Mouse (Mus musculus): ENCODE data around the gene Mgll. TPM values are rescaled to one million over a fixed set of nuclear protein-coding genes. Genes with fewer than 3 reads are reported as not detected.

The Mgll gene
- total and polyA plus RNA-seq, 2 experiments, result 81.3 to 158 TPM

DNA sequence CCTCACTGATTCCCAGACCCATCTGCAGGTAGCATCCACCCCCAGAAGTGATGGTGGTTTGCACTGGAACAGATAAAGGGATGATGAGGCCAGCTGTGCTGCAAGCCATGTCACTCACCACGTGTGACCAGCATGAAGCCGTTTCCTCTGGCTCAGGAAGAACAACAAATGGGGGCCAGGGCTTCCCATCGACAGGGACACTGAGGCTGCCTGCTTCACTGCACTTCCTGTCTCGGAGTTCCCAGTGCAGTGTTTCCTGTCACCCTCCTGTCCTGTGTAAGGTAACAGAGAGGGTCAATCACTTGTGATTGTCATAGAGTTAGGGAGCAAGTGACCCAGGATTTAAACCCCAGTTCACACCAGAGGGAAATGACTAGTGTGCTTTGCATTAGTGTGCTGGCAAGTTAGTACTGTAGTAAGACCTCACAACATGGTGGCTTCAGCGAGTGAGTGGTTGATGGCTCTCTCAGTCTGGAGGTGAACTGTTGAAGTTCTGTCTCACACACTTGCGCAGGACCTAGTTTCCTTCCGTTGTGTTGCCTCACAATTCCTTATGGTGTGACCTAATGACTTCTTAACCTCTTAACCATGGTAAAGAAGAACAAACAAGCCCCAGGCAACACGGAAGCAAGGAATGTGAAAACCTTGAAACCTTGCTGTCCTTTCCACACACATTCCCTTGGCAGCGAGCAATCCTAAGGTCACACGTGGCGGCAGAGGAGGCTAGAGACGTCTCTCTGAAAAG, 23.3 kb downstream of the Mgll start:
- no peak overlapping the region for H3K4me3 ChIP-seq (ENCODE audit: insufficient read depth, low read depth, low read length)
- no peak overlapping the region for H3K27ac ChIP-seq (replicated peaks; ENCODE audit: insufficient read depth, low read depth, low read length)
- WGBS, result 86% methylated on average over 12 of the region's 12 CpGs
- no peak for DNase-seq (ENCODE audit: extremely low read depth, low read depth, low spot score)
- no peaks in the 10 kb centered on the region for H3K27me3 ChIP-seq (ENCODE audit: control insufficient read depth, insufficient read depth, low read length)
- TF ChIP-seq CTCF (IDR thresholded peaks at IDR 0.05; ENCODE audit: low read depth, low read length), result no peak
- TF ChIP-seq POLR2A (IDR thresholded peaks at IDR 0.05; ENCODE audit: extremely low read depth, insufficient read depth, low read length), result no peak
- H3K4me1 ChIP-seq (ENCODE audit: control insufficient read depth, insufficient read depth, low read length), result peaks cover 23% of the 10 kb centered on the region
- H3K79me2 ChIP-seq (ENCODE audit: control insufficient read depth, insufficient read depth, low read length), result peaks cover 24% of the 10 kb centered on the region
- H3K9ac ChIP-seq (ENCODE audit: low read depth, low read length), result no peak overlapping the region
- H3K36me3 ChIP-seq (ENCODE audit: control insufficient read depth, insufficient read depth, low read length), result peaks cover 2% of the 10 kb centered on the region; the same call in 1 of the 2 replicates

DNA sequence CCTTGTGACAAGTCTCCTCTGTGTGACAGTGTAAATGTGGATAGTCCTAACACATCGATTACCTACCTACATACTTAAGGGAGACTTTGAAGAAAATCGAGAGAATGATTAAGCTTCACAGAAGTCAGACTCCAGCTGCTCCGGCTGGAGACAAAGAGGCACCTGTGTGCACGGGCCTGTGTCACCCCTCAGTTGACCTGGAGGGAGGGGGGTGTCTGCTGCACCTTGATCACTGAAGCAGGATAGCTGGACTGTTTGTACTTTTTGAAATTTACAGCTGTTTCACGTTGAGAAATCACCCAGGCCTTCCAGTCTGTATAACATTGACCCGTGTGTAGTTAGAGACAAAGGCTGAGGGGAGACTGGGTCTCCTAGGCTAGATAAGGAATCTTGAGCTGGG, 26.7 kb downstream of the Mgll start:
- H3K27me3 ChIP-seq (ENCODE audit: control insufficient read depth, insufficient read depth, low read length), result no peaks in the 10 kb centered on the region
- H3K9ac ChIP-seq (ENCODE audit: low read depth, low read length), result no peak overlapping the region
- TF ChIP-seq CTCF (IDR thresholded peaks at IDR 0.05; ENCODE audit: low read depth, low read length), result no peak
- TF ChIP-seq POLR2A (IDR thresholded peaks at IDR 0.05; ENCODE audit: extremely low read depth, insufficient read depth, low read length), result no peak
- H3K27ac ChIP-seq (replicated peaks; ENCODE audit: insufficient read depth, low read depth, low read length), result peak overlapping the region; percentile 33
- H3K4me1 ChIP-seq (ENCODE audit: control insufficient read depth, insufficient read depth, low read length), result peaks cover 6% of the 10 kb centered on the region
- DNase-seq (ENCODE audit: extremely low read depth, low read depth, low spot score), result peak; percentile 73
- peaks cover 39% of the 10 kb centered on the region for H3K79me2 ChIP-seq (ENCODE audit: control insufficient read depth, insufficient read depth, low read length)
- H3K36me3 ChIP-seq (ENCODE audit: control insufficient read depth, insufficient read depth, low read length), result peaks cover 2% of the 10 kb centered on the region; the same call in 1 of the 2 replicates
- H3K4me3 ChIP-seq (ENCODE audit: insufficient read depth, low read depth, low read length), result no peak overlapping the region
- 36% methylated on average over 6 of the region's 6 CpGs for WGBS

DNA sequence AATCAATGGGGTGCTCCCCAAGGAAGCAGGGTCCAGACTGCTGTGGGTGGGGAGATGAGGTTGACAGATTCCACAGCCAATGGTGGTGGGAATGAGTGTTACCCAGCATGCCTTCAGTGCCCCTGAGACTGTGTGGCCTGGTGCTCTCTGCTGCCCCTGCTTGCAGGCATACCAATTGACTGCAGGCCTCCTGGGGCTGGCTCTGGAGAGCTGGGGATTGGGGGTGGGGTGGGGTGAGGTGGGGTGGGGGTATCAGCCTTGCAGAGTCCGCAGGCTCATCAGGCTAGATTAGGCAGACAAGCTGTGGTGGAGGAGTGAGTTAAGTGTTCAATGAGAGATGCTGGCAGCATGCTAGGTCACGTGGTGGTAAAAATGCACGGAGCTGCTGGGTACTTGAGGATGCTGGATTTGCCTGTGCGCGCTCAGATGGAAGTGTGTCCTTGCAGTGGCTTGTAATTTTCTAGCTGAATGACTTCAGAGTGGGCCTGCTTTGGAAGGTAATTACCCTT, 28.6 kb downstream of the Mgll start:
- TF ChIP-seq POLR2A (IDR thresholded peaks at IDR 0.05; ENCODE audit: extremely low read depth, insufficient read depth, low read length) (no peak), CTCF (IDR thresholded peaks at IDR 0.05; ENCODE audit: low read depth, low read length) (no peak)
- peaks cover 38% of the 10 kb centered on the region for H3K79me2 ChIP-seq (ENCODE audit: control insufficient read depth, insufficient read depth, low read length)
- no peaks in the 10 kb centered on the region for H3K27me3 ChIP-seq (ENCODE audit: control insufficient read depth, insufficient read depth, low read length)
- peaks cover 2% of the 10 kb centered on the region; the same call in 1 of the 2 replicates for H3K36me3 ChIP-seq (ENCODE audit: control insufficient read depth, insufficient read depth, low read length)
- H3K4me3 ChIP-seq (ENCODE audit: insufficient read depth, low read depth, low read length), result no peak overlapping the region
- H3K27ac ChIP-seq (replicated peaks; ENCODE audit: insufficient read depth, low read depth, low read length), result no peak overlapping the region
- H3K9ac ChIP-seq (ENCODE audit: low read depth, low read length), result no peak overlapping the region
- peaks cover 14% of the 10 kb centered on the region for H3K4me1 ChIP-seq (ENCODE audit: control insufficient read depth, insufficient read depth, low read length)
- no peak for DNase-seq (ENCODE audit: extremely low read depth, low read depth, low spot score)
- WGBS, result 91% methylated on average over 5 of the region's 5 CpGs

DNA sequence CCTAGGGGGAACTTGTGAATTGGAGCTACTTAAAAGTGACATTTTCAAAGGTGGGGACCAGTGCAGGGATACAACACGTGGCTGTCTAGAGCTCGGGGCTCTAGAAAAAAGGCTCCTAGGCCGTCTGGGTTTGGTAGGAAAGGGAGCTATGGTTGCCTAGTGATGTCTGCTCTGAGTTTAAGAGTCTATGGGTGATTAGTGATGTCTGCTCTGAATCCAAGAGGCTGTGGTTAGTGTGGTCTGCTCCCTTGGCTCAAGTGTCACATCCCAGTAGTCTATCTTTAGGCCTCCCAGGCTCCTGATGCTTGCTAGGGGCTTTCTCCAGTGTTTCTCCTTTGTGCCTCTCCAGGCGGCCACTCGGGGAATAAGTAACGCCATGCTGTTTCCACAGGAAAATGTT, 29.4 kb downstream of the Mgll start:
- Histone ChIP-seq H3K27me3 (ENCODE audit: control insufficient read depth, insufficient read depth, low read length) (no peaks in the 10 kb centered on the region), H3K79me2 (ENCODE audit: control insufficient read depth, insufficient read depth, low read length) (peaks cover 39% of the 10 kb centered on the region; the same call in 1 of the 2 replicates), H3K4me3 (ENCODE audit: insufficient read depth, low read depth, low read length) (no peak overlapping the region), H3K9ac (ENCODE audit: low read depth, low read length) (no peak overlapping the region), H3K27ac (replicated peaks; ENCODE audit: insufficient read depth, low read depth, low read length) (no peak overlapping the region), H3K4me1 (ENCODE audit: control insufficient read depth, insufficient read depth, low read length) (peaks cover 18% of the 10 kb centered on the region), H3K36me3 (ENCODE audit: control insufficient read depth, insufficient read depth, low read length) (peaks cover 2% of the 10 kb centered on the region; the same call in 1 of the 2 replicates)
- 90% methylated on average over 6 of the region's 6 CpGs for WGBS
- DNase-seq (ENCODE audit: extremely low read depth, low read depth, low spot score), result no peak
- TF ChIP-seq CTCF (IDR thresholded peaks at IDR 0.05; ENCODE audit: low read depth, low read length) (no peak), POLR2A (IDR thresholded peaks at IDR 0.05; ENCODE audit: extremely low read depth, insufficient read depth, low read length) (no peak)

DNA sequence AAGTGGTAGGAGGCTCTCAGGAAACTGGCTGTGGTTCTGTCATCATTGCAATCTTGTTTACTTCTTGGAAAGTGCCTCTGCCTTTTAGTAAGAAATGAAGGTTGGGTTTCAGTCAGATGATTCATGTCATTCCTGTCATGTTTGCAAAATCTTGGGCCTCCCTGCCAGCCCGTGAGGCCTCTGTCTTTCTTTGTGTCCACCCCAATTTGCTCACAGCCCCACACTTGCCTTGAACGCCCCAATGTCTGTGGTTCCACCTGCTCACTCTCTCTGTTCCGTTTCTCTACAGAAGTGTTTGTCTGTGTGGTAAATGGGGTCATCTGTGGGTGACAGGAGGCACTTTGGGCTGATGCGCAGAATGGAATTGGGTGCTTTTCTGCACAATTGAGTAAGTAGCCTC, 32.8 kb downstream of the Mgll start:
- DNase-seq (ENCODE audit: extremely low read depth, low read depth, low spot score), result no peak
- Histone ChIP-seq H3K4me1 (ENCODE audit: control insufficient read depth, insufficient read depth, low read length) (peaks cover 24% of the 10 kb centered on the region), H3K9ac (ENCODE audit: low read depth, low read length) (no peak overlapping the region), H3K79me2 (ENCODE audit: control insufficient read depth, insufficient read depth, low read length) (peaks cover 38% of the 10 kb centered on the region; the same call in 1 of the 2 replicates), H3K27ac (replicated peaks; ENCODE audit: insufficient read depth, low read depth, low read length) (no peak overlapping the region), H3K4me3 (ENCODE audit: insufficient read depth, low read depth, low read length) (no peak overlapping the region), H3K27me3 (ENCODE audit: control insufficient read depth, insufficient read depth, low read length) (no peaks in the 10 kb centered on the region), H3K36me3 (ENCODE audit: control insufficient read depth, insufficient read depth, low read length) (peaks cover 2% of the 10 kb centered on the region; the same call in 1 of the 2 replicates)
- 82% methylated on average over 4 of the region's 4 CpGs for WGBS
- TF ChIP-seq CTCF (IDR thresholded peaks at IDR 0.05; ENCODE audit: low read depth, low read length), result no peak
- no peak for TF ChIP-seq POLR2A (IDR thresholded peaks at IDR 0.05; ENCODE audit: extremely low read depth, insufficient read depth, low read length)

DNA sequence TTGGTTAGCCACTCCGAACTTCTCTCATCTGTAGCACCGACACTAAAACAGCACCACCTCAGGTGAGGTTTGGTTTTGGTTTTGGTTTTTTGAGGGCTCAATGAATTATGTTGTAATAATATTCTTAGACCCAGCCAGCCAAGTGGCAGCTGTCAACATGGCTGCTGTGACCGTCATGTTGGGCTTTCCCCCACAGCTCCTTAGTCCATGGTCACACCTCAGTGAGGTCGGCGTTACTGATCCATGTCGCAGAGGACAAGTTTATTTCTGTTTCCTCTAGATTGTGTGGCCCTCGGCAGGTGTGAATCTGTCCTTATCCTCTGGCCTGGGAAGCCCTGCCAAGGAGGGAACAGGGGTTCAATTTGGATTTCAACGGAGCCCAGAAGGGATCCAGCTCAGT, 33.9 kb downstream of the Mgll start:
- peaks cover 24% of the 10 kb centered on the region for H3K4me1 ChIP-seq (ENCODE audit: control insufficient read depth, insufficient read depth, low read length)
- H3K27me3 ChIP-seq (ENCODE audit: control insufficient read depth, insufficient read depth, low read length), result no peaks in the 10 kb centered on the region
- peaks cover 30% of the 10 kb centered on the region; the same call in 1 of the 2 replicates for H3K79me2 ChIP-seq (ENCODE audit: control insufficient read depth, insufficient read depth, low read length)
- H3K27ac ChIP-seq (replicated peaks; ENCODE audit: insufficient read depth, low read depth, low read length), result no peak overlapping the region
- peaks cover 2% of the 10 kb centered on the region; the same call in 1 of the 2 replicates for H3K36me3 ChIP-seq (ENCODE audit: control insufficient read depth, insufficient read depth, low read length)
- TF ChIP-seq CTCF (IDR thresholded peaks at IDR 0.05; ENCODE audit: low read depth, low read length), result no peak
- no peak for TF ChIP-seq POLR2A (IDR thresholded peaks at IDR 0.05; ENCODE audit: extremely low read depth, insufficient read depth, low read length)
- no peak overlapping the region for H3K4me3 ChIP-seq (ENCODE audit: insufficient read depth, low read depth, low read length)
- no peak for DNase-seq (ENCODE audit: extremely low read depth, low read depth, low spot score)
- 61% methylated on average over 8 of the region's 8 CpGs for WGBS
- no peak overlapping the region for H3K9ac ChIP-seq (ENCODE audit: low read depth, low read length)
